Mouse (Mus musculus) kidney, adult 2 months (tissue): ENCODE results near the gene Eaf2.

Experiments used
- CTCF ChIP-seq: fragments of 200-500 bp; conservative IDR thresholded peaks from 2 replicates; pipeline ENCODE4 v1.5.1; 2011; ENCODE audit warnings: low read depth, mild to moderate bottlenecking, control low read depth, low read length, moderate library complexity, mixed read lengths; ENCODE audit not compliant: insufficient read depth, insufficient read length
- POLR2A ChIP-seq: fragments of 200-500 bp; IDR thresholded peaks from one replicate; pipeline ENCODE4 v1.6.1; 2011; ENCODE audit warnings: low read depth, low read length, control low read depth

- TF ChIP-seq CTCF (no peak), POLR2A (no peak)
These were observed 47.2 kb downstream of the Eaf2 start for GRCm38 (mm10) chr16:36827611-36828053.
